Mouse (Mus musculus): ENCODE results near the gene Vmn1r177. TPM values are rescaled to one million over a fixed set of nuclear protein-coding genes. Genes with fewer than 3 reads are reported as not detected.
"Not testable (repeated sequence)": the region's sequence is repeated elsewhere in the genome, so short reads cannot be mapped to it uniquely, and the experiment has no call there.

Gene Vmn1r177
- polyA plus RNA-seq (2016; fragmentation: Nextera tagmentation; extraction: Ambion mirVana) = not detected in 2 replicates

GRCm38 (mm10) chr7:23866349-23866748, at the start of gene Vmn1r177:
Gene Vmn1r177, minus strand, starts transcription at chr7:23866449.
- H3K4me3 ChIP-seq; H3K9ac ChIP-seq; H3K27ac ChIP-seq; H3K36me3 ChIP-seq; H3K27me3 ChIP-seq; ATAC-seq (ENCODE audit: insufficient number of reproducible peaks, insufficient read depth, low FRiP score, low TSS enrichment); H3K9me3 ChIP-seq; H3K4me2 ChIP-seq (replicated peaks); H3K4me1 ChIP-seq: not testable (repeated sequence)
- WGBS = 13% methylated on average over 1 of the region's 1 CpGs

- Histone ChIP-seq H3K9me3 (no peaks in the 10 kb centered on the region), H3K27me3 (no peaks in the 10 kb centered on the region)
Observed at GRCm38 (mm10) chr7:23891709-23892108, 25.5 kb upstream of the Vmn1r177 start, which contains the start of gene Vmn1r178. Gene Vmn1r178, plus strand, starts transcription at chr7:23892009.

GRCm38 (mm10) chr7:23876918-23877317, 10.7 kb upstream of the Vmn1r177 start:
- not testable (repeated sequence) for H3K27me3 ChIP-seq; H3K4me1 ChIP-seq; H3K36me3 ChIP-seq; H3K27ac ChIP-seq; H3K4me2 ChIP-seq (replicated peaks); ATAC-seq (ENCODE audit: insufficient number of reproducible peaks, insufficient read depth, low FRiP score, low TSS enrichment); H3K4me3 ChIP-seq; H3K9me3 ChIP-seq; H3K9ac ChIP-seq
- WGBS = 73% methylated on average over 4 of the region's 4 CpGs

More at GRCm38 (mm10) chr7:23891709-23892108, 25.5 kb upstream of the Vmn1r177 start, which contains the start of gene Vmn1r178:
- no peak within 1 kb of the TSS for H3K4me2 ChIP-seq (replicated peaks)
- H3K4me3 ChIP-seq = no peak within 1 kb of the TSS
- H3K9ac ChIP-seq = no peak within 1 kb of the TSS
- ATAC-seq (ENCODE audit: insufficient number of reproducible peaks, insufficient read depth, low FRiP score, low TSS enrichment) = no peak
- no peaks in the 10 kb centered on the region for H3K36me3 ChIP-seq
- WGBS = 89% methylated on average over 1 of the region's 1 CpGs
- no peaks in the 10 kb centered on the region for H3K4me1 ChIP-seq
- H3K27ac ChIP-seq = no peak within 1 kb of the TSS

GRCm38 (mm10) chr7:23837272-23837671, 29.0 kb downstream of the Vmn1r177 start, which contains the start of gene Vmn1r176:
Gene Vmn1r176, minus strand, starts transcription at chr7:23837372.
- H3K9me3 ChIP-seq; H3K4me3 ChIP-seq; H3K36me3 ChIP-seq; H3K9ac ChIP-seq; H3K27ac ChIP-seq; H3K4me2 ChIP-seq (replicated peaks); ATAC-seq (ENCODE audit: insufficient number of reproducible peaks, insufficient read depth, low FRiP score, low TSS enrichment); H3K27me3 ChIP-seq; H3K4me1 ChIP-seq: not testable (repeated sequence)
- no CpG with 5 or more reads among the region's 1 CpGs for WGBS

Other genes starting within 250 kb of the Vmn1r177 start
- gene Vmn1r171, start 235.7 kb downstream of the Vmn1r177 start, polyA plus RNA-seq (2016; fragmentation: Nextera tagmentation; extraction: Ambion mirVana) = not detected in 2 replicates
- gene Vmn1r172, start 208.1 kb downstream of the Vmn1r177 start, polyA plus RNA-seq (2016; fragmentation: Nextera tagmentation; extraction: Ambion mirVana) = not detected in 2 replicates
- gene Vmn1r173, start 165.7 kb downstream of the Vmn1r177 start, polyA plus RNA-seq (2016; fragmentation: Nextera tagmentation; extraction: Ambion mirVana) = not detected in 2 replicates
- not detected in 2 replicates for gene Vmn1r174, start 114.2 kb downstream of the Vmn1r177 start, polyA plus RNA-seq (2016; fragmentation: Nextera tagmentation; extraction: Ambion mirVana)
- gene Vmn1r175, start 55.8 kb downstream of the Vmn1r177 start, polyA plus RNA-seq (2016; fragmentation: Nextera tagmentation; extraction: Ambion mirVana) = not detected in 2 replicates
- not detected in 2 replicates for gene Vmn1r176, start 29.1 kb downstream of the Vmn1r177 start, polyA plus RNA-seq (2016; fragmentation: Nextera tagmentation; extraction: Ambion mirVana)
- gene Vmn1r178, start 25.6 kb upstream of the Vmn1r177 start, polyA plus RNA-seq (2016; fragmentation: Nextera tagmentation; extraction: Ambion mirVana) = not detected in 2 replicates
- gene Vmn1r179, start 60.5 kb upstream of the Vmn1r177 start, polyA plus RNA-seq (2016; fragmentation: Nextera tagmentation; extraction: Ambion mirVana) = not detected in 2 replicates
- gene Vmn1r180, start 84.2 kb upstream of the Vmn1r177 start, polyA plus RNA-seq (2016; fragmentation: Nextera tagmentation; extraction: Ambion mirVana) = not detected in 2 replicates
- not detected in 2 replicates for gene Vmn1r181, start 108.2 kb upstream of the Vmn1r177 start, polyA plus RNA-seq (2016; fragmentation: Nextera tagmentation; extraction: Ambion mirVana)
- not detected in 2 replicates for gene V1rd19, start 135.2 kb upstream of the Vmn1r177 start, polyA plus RNA-seq (2016; fragmentation: Nextera tagmentation; extraction: Ambion mirVana)
- gene Vmn1r183, start 186.8 kb upstream of the Vmn1r177 start, polyA plus RNA-seq (2016; fragmentation: Nextera tagmentation; extraction: Ambion mirVana) = not detected in 2 replicates
- gene Zfp180, start 215.5 kb upstream of the Vmn1r177 start, polyA plus RNA-seq (2016; fragmentation: Nextera tagmentation; extraction: Ambion mirVana) = 27.4 and 27.7 TPM in 2 replicates
- gene Zfp112, start 245.9 kb upstream of the Vmn1r177 start, polyA plus RNA-seq (2016; fragmentation: Nextera tagmentation; extraction: Ambion mirVana) = 9.1 and 9.8 TPM in 2 replicates

Data from embryonic facial prominence, embryonic 12.5 days (tissue).